Mouse (Mus musculus) limb, embryonic 14.5 days (tissue): Measurements from ENCODE around the gene Ccdc87. TPM values are rescaled to one million over a fixed set of nuclear protein-coding genes. Genes with fewer than 3 reads are reported as not detected.
A peak's percentile ranks its signal among the peaks of the same experiment; 100 is the strongest.

ENCODE experiments used
- ATAC-seq: fragments of 200-750 bp; cut with Nextera tagmentation; 2 replicates; pipeline ENCODE4 v1.8.0; 2017; ENCODE audit warnings: low read depth, moderate number of reproducible peaks, moderate TSS enrichment; ENCODE audit not compliant: low FRiP score
- DNase-seq: peaks from one replicate; pipeline ENCODE4 v3.0.0-alpha.2; 2015; ENCODE audit warnings: low spot score
- H3K27ac ChIP-seq: fragments of 300-500 bp; sonication (generic); replicated peaks from 2 replicates; pipeline ENCODE4 v1.5.1; 2014; ENCODE audit warnings: low read depth, mild to moderate bottlenecking, low read length, moderate library complexity, mixed read lengths
- H3K27me3 ChIP-seq: fragments of 300-500 bp; sonication (generic); 2 replicates; pipeline ENCODE4 v1.6.1; 2014; ENCODE audit warnings: low read length, mixed read lengths; ENCODE audit not compliant: control insufficient read depth, insufficient read depth
- H3K36me3 ChIP-seq: fragments of 300-500 bp; sonication (generic); 2 replicates; pipeline ENCODE4 v1.6.1; 2014; ENCODE audit warnings: mild to moderate bottlenecking, low read length, moderate library complexity, mixed read lengths; ENCODE audit not compliant: control insufficient read depth, insufficient read depth
- H3K4me1 ChIP-seq: fragments of 300-500 bp; sonication (generic); 2 replicates; pipeline ENCODE4 v1.6.1; 2014; ENCODE audit warnings: antibody characterized with exemption, low read length, mixed read lengths; ENCODE audit not compliant: control insufficient read depth, insufficient read depth
- H3K4me2 ChIP-seq: fragments of 300-500 bp; sonication (generic); replicated peaks from 2 replicates; pipeline ENCODE4 v1.6.1; 2014; ENCODE audit warnings: low read depth, mild to moderate bottlenecking, low read length, moderate library complexity; ENCODE audit not compliant: severe bottlenecking
- H3K4me3 ChIP-seq: fragments of 300-500 bp; sonication (generic); replicated peaks from 2 replicates; pipeline ENCODE4 v1.5.1; 2014; ENCODE audit warnings: low read length
- H3K9ac ChIP-seq: fragments of 300-500 bp; sonication (generic); 2 replicates; pipeline ENCODE4 v1.6.1; 2014; ENCODE audit warnings: mild to moderate bottlenecking, low read depth, low read length, moderate library complexity; ENCODE audit not compliant: severe bottlenecking
- H3K9me3 ChIP-seq: fragments of 300-500 bp; sonication (generic); 2 replicates; pipeline ENCODE4 v1.6.1; 2016; ENCODE audit warnings: low read length; ENCODE audit not compliant: control insufficient read depth
- POLR2A ChIP-seq: fragments of 200-500 bp; IDR thresholded peaks from 2 replicates; pipeline ENCODE4 v1.8.0; 2012; ENCODE audit warnings: inconsistent platforms, mild to moderate bottlenecking, moderate library complexity, borderline replicate concordance; ENCODE audit not compliant: insufficient read depth, insufficient read length; ENCODE audit errors: extremely low read depth
- WGBS: fragments of 180-500 bp; shearing (Covaris S2); extraction: QIAGEN DNeasy Blood & Tissue Kit; methylation state at CpG from one replicate; pipeline ENCODE4 v1.1.7; 2014; 5-methylcytosine and 5-hydroxymethylcytosine counted together
- polyA plus RNA-seq, 2 experiments: library from polyadenylated mRNA; depleted of rRNA in 1 of 2; stranded (reverse) in 1 of 2; unstranded in 1 of 2; fragments of >200 nt; fragmentation: Nextera tagmentation in 1 of 2; extraction: Ambion mirVana in 1 of 2; gene quantifications; 2 replicates each; pipeline versions ENCODE4 v1.2.1 to v1.2.3; 2012 to 2014

The Ccdc87 gene
- polyA plus RNA-seq (2012; rRNA removed) (0.03 and 0.05 TPM in 2 replicates), polyA plus RNA-seq (2014; fragmentation: Nextera tagmentation; extraction: Ambion mirVana) (0.06 and 0.26 TPM in 2 replicates)

- no peaks in the 10 kb centered on the region for H3K9me3 ChIP-seq
- under 1% methylated on average over 25 of the region's 25 CpGs for WGBS
- no peak within 1 kb of the TSS for H3K27ac ChIP-seq
- TF ChIP-seq POLR2A, result peak; percentile 37; the same call in 1 of the 2 replicates
- ATAC-seq (peak; percentile 99), DNase-seq (peak; percentile 98)
- peak within 1 kb of the TSS; percentile 58 for H3K4me3 ChIP-seq
- H3K4me2 ChIP-seq, result peak within 1 kb of the TSS; percentile 95
- no peaks in the 10 kb centered on the region; the same call in 1 of the 2 replicates for H3K36me3 ChIP-seq
- H3K4me1 ChIP-seq, result peaks cover 10% of the 10 kb centered on the region
- H3K27me3 ChIP-seq, result peaks cover 15% of the 10 kb centered on the region
- H3K9ac ChIP-seq, result peak within 1 kb of the TSS; percentile 73
Measured at GRCm38 (mm10) chr19:4839149-4839548, at the start of gene Ccdc87, which contains the start of gene Ccs. Gene Ccdc87 (plus strand): TSS chr19:4839366. Gene Ccs (minus strand): TSS chr19:4839332.

GRCm38 (mm10) chr19:4793281-4793830 lies 45.8 kb upstream of the Ccdc87 start:
- peak; percentile 29; the same call in 1 of the 2 replicates for ATAC-seq
- peaks cover 50% of the 10 kb centered on the region for H3K36me3 ChIP-seq

GRCm38 (mm10) chr19:4793831-4794422 lies 45.2 kb upstream of the Ccdc87 start, which contains the start of gene Rbm4:
Gene Rbm4 (minus strand): TSS chr19:4793901.
- peaks cover 47% of the 10 kb centered on the region for H3K36me3 ChIP-seq
- under 1% methylated on average over 31 of the region's 31 CpGs for WGBS
- peak within 1 kb of the TSS; percentile 71 for H3K9ac ChIP-seq
- peaks cover 23% of the 10 kb centered on the region for H3K4me1 ChIP-seq
- no peaks in the 10 kb centered on the region for H3K27me3 ChIP-seq
- H3K4me3 ChIP-seq, result peak within 1 kb of the TSS; percentile 80
- peak; percentile 55; the same call in 1 of the 2 replicates for TF ChIP-seq POLR2A
- H3K27ac ChIP-seq, result peak within 1 kb of the TSS; percentile 73
- DNase-seq (peak; percentile 99), ATAC-seq (peak; percentile 99)
- H3K9me3 ChIP-seq, result no peaks in the 10 kb centered on the region
- peak within 1 kb of the TSS; percentile 72 for H3K4me2 ChIP-seq

More at GRCm38 (mm10) chr19:4793281-4793830, 45.8 kb upstream of the Ccdc87 start:
- no peak for TF ChIP-seq POLR2A
- Histone ChIP-seq H3K9ac (peak overlapping the region; percentile 71), H3K4me3 (peak overlapping the region; percentile 80), H3K4me1 (peaks cover 23% of the 10 kb centered on the region), H3K27me3 (no peaks in the 10 kb centered on the region), H3K9me3 (no peaks in the 10 kb centered on the region), H3K4me2 (peak overlapping the region; percentile 68), H3K27ac (peak overlapping the region; percentile 73)
- DNase-seq, result peak; percentile 11
- whole genome bisulfite sequencing, result 1% methylated on average over 16 of the region's 16 CpGs

- Histone ChIP-seq H3K36me3 (peaks cover 47% of the 10 kb centered on the region), H3K9ac (no peak overlapping the region), H3K4me1 (peaks cover 13% of the 10 kb centered on the region), H3K27ac (no peak overlapping the region), H3K27me3 (no peaks in the 10 kb centered on the region), H3K9me3 (no peaks in the 10 kb centered on the region), H3K4me3 (no peak overlapping the region), H3K4me2 (no peak overlapping the region)
- no peak for TF ChIP-seq POLR2A
- ATAC-seq (no peak), DNase-seq (no peak)
- 85% methylated on average over 1 of the region's 1 CpGs for WGBS
Measured at GRCm38 (mm10) chr19:4795929-4796328, 43.2 kb upstream of the Ccdc87 start.

- WGBS, result 95% methylated on average over 2 of the region's 2 CpGs
Measured at GRCm38 (mm10) chr19:4797846-4798245, 41.3 kb upstream of the Ccdc87 start.

More at GRCm38 (mm10) chr19:4797846-4798245, 41.3 kb upstream of the Ccdc87 start:
- Histone ChIP-seq H3K4me3 (no peak overlapping the region), H3K9me3 (no peaks in the 10 kb centered on the region), H3K4me1 (peaks cover 6% of the 10 kb centered on the region; the same call in 1 of the 2 replicates), H3K9ac (no peak overlapping the region), H3K36me3 (peaks cover 54% of the 10 kb centered on the region), H3K4me2 (no peak overlapping the region), H3K27me3 (no peaks in the 10 kb centered on the region), H3K27ac (no peak overlapping the region)
- DNase-seq, result no peak
- TF ChIP-seq POLR2A, result no peak
- ATAC-seq, result no peak
